Mouse (Mus musculus) small intestine, adult 2 months (tissue): ENCODE measurements at regions not wholly inside any gene's neighbourhood (a gene's known extent, or its start where the extent isn't known, plus 50 kb on each side); places are given as distances from the start of the nearest gene placed in this dataset.

Source experiments
- H3K27ac ChIP-seq: fragments of 200-500 bp; 2 replicates; pipeline ENCODE4 v1.5.1; 2012; ENCODE audit warnings: low read depth, low read length, control low read depth, inconsistent platforms; ENCODE audit not compliant: insufficient read depth
- H3K27me3 ChIP-seq: fragments of 200-500 bp; 2 replicates; pipeline ENCODE4 v1.6.1; 2012; ENCODE audit warnings: mild to moderate bottlenecking, moderate library complexity, low read length, inconsistent platforms; ENCODE audit not compliant: control insufficient read depth, insufficient read depth
- H3K36me3 ChIP-seq: fragments of 200-500 bp; 2 replicates; pipeline ENCODE4 v1.6.1; 2012; ENCODE audit warnings: mild to moderate bottlenecking, low read length, control low read depth, inconsistent platforms; ENCODE audit not compliant: control insufficient read depth, insufficient read depth
- H3K4me1 ChIP-seq: fragments of 200-500 bp; 2 replicates; pipeline ENCODE4 v1.6.1; 2012; ENCODE audit warnings: low read length, inconsistent platforms, mixed read lengths; ENCODE audit not compliant: control insufficient read depth, insufficient read depth, insufficient read length
- H3K4me3 ChIP-seq: fragments of 200-500 bp; 2 replicates; pipeline ENCODE4 v1.5.1; 2012; ENCODE audit warnings: low read depth, mild to moderate bottlenecking, control low read depth, inconsistent platforms, low read length, moderate library complexity
- CTCF ChIP-seq: fragments of 200-500 bp; IDR thresholded peaks from 2 replicates; pipeline ENCODE4 v1.5.1; 2012; ENCODE audit warnings: low read depth, mild to moderate bottlenecking, control low read depth, inconsistent platforms, low read length, moderate library complexity, mixed read lengths; ENCODE audit not compliant: insufficient replicate concordance, insufficient read length; ENCODE audit errors: extremely low read depth
- POLR2A ChIP-seq: fragments of 200-500 bp; IDR thresholded peaks from 2 replicates; pipeline ENCODE4 v1.6.1; 2012; ENCODE audit warnings: low read depth, mild to moderate bottlenecking, control low read depth, inconsistent platforms, low read length, moderate library complexity
- WGBS: fragments of 180-500 bp; shearing (Covaris S2); methylation state at CpG from one replicate; pipeline ENCODE4 v1.1.7; 2018; 5-methylcytosine and 5-hydroxymethylcytosine counted together

DNA sequence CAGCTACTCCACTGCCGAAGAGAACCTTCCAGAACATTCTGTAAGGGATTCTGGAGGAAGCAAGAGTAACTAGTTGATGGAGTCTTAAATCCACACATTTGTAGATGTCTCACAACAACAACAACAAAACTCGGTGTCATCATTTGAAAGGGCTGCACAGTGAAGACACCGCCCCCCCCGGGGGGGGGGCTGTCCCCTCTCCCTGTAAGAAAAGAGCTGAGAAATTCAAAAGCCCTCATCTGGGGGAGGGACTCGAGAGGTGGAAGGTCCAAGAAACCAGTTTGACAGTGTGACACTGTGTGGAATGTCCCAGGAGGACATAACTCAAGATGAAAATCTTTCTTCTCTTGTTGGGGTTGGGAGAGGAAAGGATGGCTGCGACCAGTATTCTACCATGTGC, 87.7 kb downstream of the Fam43a start:
- 82% methylated on average over 6 of the region's 6 CpGs for WGBS
- no peaks in the 10 kb centered on the region for H3K4me1 ChIP-seq
- TF ChIP-seq POLR2A, result no peak
- no peak for TF ChIP-seq CTCF
- H3K27me3 ChIP-seq, result no peaks in the 10 kb centered on the region
- no peak overlapping the region for H3K27ac ChIP-seq
- no peaks in the 10 kb centered on the region for H3K36me3 ChIP-seq
- no peak overlapping the region for H3K4me3 ChIP-seq

GRCm38 (mm10) chr16:30687682-30688081, 88.2 kb downstream of the Fam43a start:
- 83% methylated on average over 8 of the region's 8 CpGs for WGBS
- TF ChIP-seq CTCF (no peak), POLR2A (no peak)
- no peaks in the 10 kb centered on the region for H3K27me3 ChIP-seq
- H3K27ac ChIP-seq, result no peak overlapping the region
- no peak overlapping the region for H3K4me3 ChIP-seq
- H3K4me1 ChIP-seq, result no peaks in the 10 kb centered on the region
- H3K36me3 ChIP-seq, result no peaks in the 10 kb centered on the region

- no peaks in the 10 kb centered on the region for H3K4me1 ChIP-seq
- H3K27ac ChIP-seq, result no peak overlapping the region
- TF ChIP-seq POLR2A (no peak), CTCF (no peak)
- H3K4me3 ChIP-seq, result no peak overlapping the region
- no peaks in the 10 kb centered on the region for H3K36me3 ChIP-seq
- H3K27me3 ChIP-seq, result no peaks in the 10 kb centered on the region
- WGBS, result 86% methylated on average over 4 of the region's 4 CpGs
These were observed 91.0 kb downstream of the Fam43a start for GRCm38 (mm10) chr16:30690531-30690930.

DNA sequence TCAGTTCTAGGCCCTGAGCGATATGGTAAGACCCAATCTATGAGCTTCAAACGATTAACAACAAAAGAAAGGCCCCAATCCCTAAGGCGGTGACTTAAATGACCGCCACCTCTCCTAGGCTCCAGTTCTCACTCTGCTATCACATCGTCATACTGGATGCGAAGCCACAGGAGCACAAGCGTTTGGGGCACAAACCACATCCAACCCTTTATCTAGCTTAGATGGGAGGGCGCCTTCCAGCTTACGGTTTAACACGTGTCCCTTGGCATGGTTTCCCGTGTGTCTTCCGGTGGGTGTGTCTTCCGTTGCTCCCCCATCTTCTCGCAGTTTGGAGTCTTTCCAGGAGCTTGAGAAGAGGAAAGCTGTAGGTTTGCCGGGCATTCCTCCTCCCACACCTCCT, 92.4 kb downstream of the Fam43a start:
- no peak overlapping the region for H3K4me3 ChIP-seq
- H3K36me3 ChIP-seq, result no peaks in the 10 kb centered on the region
- H3K27ac ChIP-seq, result no peak overlapping the region
- no peak for TF ChIP-seq POLR2A
- TF ChIP-seq CTCF, result no peak
- 87% methylated on average over 15 of the region's 15 CpGs for WGBS
- no peaks in the 10 kb centered on the region for H3K4me1 ChIP-seq
- H3K27me3 ChIP-seq, result no peaks in the 10 kb centered on the region

DNA sequence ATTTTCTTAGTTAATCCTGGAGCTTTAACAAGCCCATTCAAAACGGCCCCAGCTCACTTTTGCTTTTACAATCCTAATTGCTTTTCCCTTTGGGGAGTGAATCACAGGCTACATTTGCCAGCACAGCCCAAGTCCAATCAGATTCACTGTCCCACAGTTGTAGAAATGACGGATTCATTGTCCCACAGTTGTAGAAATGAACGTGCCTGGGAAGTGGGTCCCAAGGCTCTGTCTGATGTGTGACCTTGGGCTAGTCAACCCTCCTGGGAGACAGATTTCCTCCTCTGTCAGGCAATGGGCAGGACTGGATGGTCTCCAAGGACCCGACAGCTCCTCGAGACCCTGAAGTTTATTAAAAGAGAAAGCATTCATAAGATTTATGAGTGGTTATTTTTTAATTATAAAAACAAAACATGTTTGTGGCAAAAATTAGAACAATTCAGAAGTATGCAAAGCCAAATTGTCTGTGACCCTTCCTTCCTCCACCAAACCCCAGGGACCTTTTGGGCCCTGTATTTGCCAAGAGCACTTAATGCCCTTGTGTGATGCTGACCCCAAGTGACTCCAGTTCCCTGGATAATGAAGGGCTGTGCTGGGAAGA, 93.1 kb downstream of the Fam43a start:
- no peaks in the 10 kb centered on the region for H3K4me1 ChIP-seq
- H3K27ac ChIP-seq, result no peak overlapping the region
- WGBS, result 65% methylated on average over 5 of the region's 5 CpGs
- no peaks in the 10 kb centered on the region for H3K36me3 ChIP-seq
- no peaks in the 10 kb centered on the region for H3K27me3 ChIP-seq
- H3K4me3 ChIP-seq, result no peak overlapping the region
- TF ChIP-seq POLR2A (no peak), CTCF (no peak)

GRCm38 (mm10) chr16:30693206-30693605, 93.7 kb downstream of the Fam43a start:
- H3K4me1 ChIP-seq, result no peaks in the 10 kb centered on the region
- H3K36me3 ChIP-seq, result no peaks in the 10 kb centered on the region
- no peak overlapping the region for H3K4me3 ChIP-seq
- no peak overlapping the region for H3K27ac ChIP-seq
- no peaks in the 10 kb centered on the region for H3K27me3 ChIP-seq
- no peak for TF ChIP-seq POLR2A
- no peak for TF ChIP-seq CTCF
- WGBS, result 82% methylated on average over 3 of the region's 3 CpGs

GRCm38 (mm10) chr16:30693839-30694527, 94.5 kb downstream of the Fam43a start:
- H3K27ac ChIP-seq, result no peak overlapping the region
- no peak overlapping the region for H3K4me3 ChIP-seq
- TF ChIP-seq POLR2A (no peak), CTCF (no peak)
- WGBS, result 89% methylated on average over 1 of the region's 1 CpGs
- no peaks in the 10 kb centered on the region for H3K36me3 ChIP-seq
- no peaks in the 10 kb centered on the region for H3K4me1 ChIP-seq
- H3K27me3 ChIP-seq, result no peaks in the 10 kb centered on the region

DNA sequence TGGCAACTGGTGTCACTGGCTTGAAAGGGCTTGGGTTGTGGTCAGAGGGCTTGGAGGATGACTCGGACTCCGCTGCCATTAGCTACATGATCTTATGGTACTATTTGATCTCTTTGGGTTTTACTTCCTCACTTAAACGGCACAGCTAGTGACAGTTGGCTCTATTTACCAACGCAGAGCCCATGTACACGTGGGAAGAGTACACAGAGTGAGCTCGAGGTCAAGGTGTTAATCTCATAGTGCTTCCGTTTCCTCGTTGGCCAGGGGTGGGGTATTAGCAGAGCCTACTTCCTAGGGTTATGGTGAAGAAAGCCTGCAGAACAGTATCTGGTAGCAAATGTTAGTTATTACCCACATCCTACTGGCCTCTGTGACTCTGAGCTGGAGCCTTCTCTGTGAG, 96.2 kb downstream of the Fam43a start:
- WGBS, result 34% methylated on average over 8 of the region's 8 CpGs
- no peak for TF ChIP-seq POLR2A
- TF ChIP-seq CTCF, result no peak
- no peak overlapping the region for H3K27ac ChIP-seq

More for the DNA sequence above, 96.2 kb downstream of the Fam43a start:
- Histone ChIP-seq H3K27me3 (no peaks in the 10 kb centered on the region), H3K4me1 (no peaks in the 10 kb centered on the region), H3K4me3 (no peak overlapping the region), H3K36me3 (no peaks in the 10 kb centered on the region)
